ENCODE assay signal across 8 mouse cellular contexts in genomic region chr14:55822435-55822990, GRCm38 (mm10). TPM values are rescaled to one million over a fixed set of nuclear protein-coding genes. Genes with fewer than 3 reads are reported as not detected.
A peak's percentile ranks its signal among the peaks of the same experiment; 100 is the strongest.
DNase-seq lines count a peak whose midpoint lies in the region; ATAC-seq lines count a peak whose summit lies in the region.

No protein-coding gene starts in this region.

- 6% methylated on average over 13 of the region's 13 CpGs for WGBS in hindbrain, embryonic 14.5 days

- peak; percentile 96 for DNase-seq in ZHBTc4 (ENCODE audit: low read depth, low spot score)
- DNase-seq in cerebellum, postnatal 14 days, result peak; percentile 84 to 89
- DNase-seq in gastrocnemius, adult 18-20 months (ENCODE audit: low spot score), result peak; percentile 80
- peak; percentile 69 for DNase-seq in hindbrain, embryonic 14.5 days (ENCODE audit: low spot score)
- peak; percentile 27 to 50 for DNase-seq in layer of hippocampus, postnatal 36 days
- peak; percentile 92 for DNase-seq in retina, postnatal 1 day
- peak; percentile 67 to 81 for DNase-seq in urinary bladder, postnatal 36 days (ENCODE audit: low spot score in 2 of 2)

- H3K4me1 ChIP-seq in hindbrain, embryonic 14.5 days (replicated peaks; ENCODE audit: control insufficient read depth, insufficient read depth, low read length), result peaks cover 19% of the 10 kb centered on the region

- no peaks in the 10 kb centered on the region for H3K9me3 ChIP-seq in hindbrain, embryonic 14.5 days (ENCODE audit: control insufficient read depth, low read length)

- H3K4me3 ChIP-seq in hindbrain, embryonic 14.5 days (replicated peaks; ENCODE audit: low read length), result peak overlapping the region; percentile 43

- H3K9ac ChIP-seq in hindbrain, embryonic 14.5 days, result peak overlapping the region; percentile 55

- peaks cover 16% of the 10 kb centered on the region for H3K27me3 ChIP-seq in hindbrain, embryonic 14.5 days (ENCODE audit: control insufficient read depth, insufficient read depth, low read length)

- H3K4me2 ChIP-seq in hindbrain, embryonic 14.5 days (replicated peaks), result peak overlapping the region; percentile 63

- peak overlapping the region; percentile 76 for H3K27ac ChIP-seq in hindbrain, embryonic 14.5 days

- ATAC-seq in hindbrain, embryonic 14.5 days (ENCODE audit: low FRiP score), result no peak
- ATAC-seq in megakaryocyte, adult 5-6 weeks (ENCODE audit: poor library complexity, severe bottlenecking), result peak; percentile 91

- H3K36me3 ChIP-seq in hindbrain, embryonic 14.5 days (replicated peaks; ENCODE audit: control insufficient read depth, insufficient read depth), result no peaks in the 10 kb centered on the region

RNA-seq across cellular contexts. Expression of gene Nfatc4, which starts 0.4 kb away (rescaled TPM):
- 1 to 10 TPM; 1.5 to 3.3 TPM for total RNA-seq in gastrocnemius, adult 18-20 months (2021)
- 9.4 and 10.1 TPM in 2 replicates for polyA plus RNA-seq in hindbrain, embryonic 14.5 days (2014; fragmentation: Nextera tagmentation; extraction: Ambion mirVana)
- 1 to 10 TPM; 1.2 to 1.9 TPM for total RNA-seq in layer of hippocampus, postnatal 36 days (2021)
- not detected in 2 replicates for total RNA-seq in megakaryocyte, adult 5-6 weeks (2015)
- not detected in 2 replicates for total RNA-seq in megakaryocyte, adult 5-6 weeks (2017)

RNA-seq across cellular contexts. Expression of gene Nynrin, which starts 31.3 kb away (rescaled TPM):
- 1 to 10 TPM; 1.2 to 1.8 TPM for total RNA-seq in gastrocnemius, adult 18-20 months (2021)
- polyA plus RNA-seq in hindbrain, embryonic 14.5 days (2014; fragmentation: Nextera tagmentation; extraction: Ambion mirVana), result 10.8 and 11.7 TPM in 2 replicates
- 1 to 10 TPM; 6.7 to 7.3 TPM for total RNA-seq in layer of hippocampus, postnatal 36 days (2021)
- total RNA-seq in megakaryocyte, adult 5-6 weeks (2015), result 1.1 and 1.6 TPM in 2 replicates
- total RNA-seq in megakaryocyte, adult 5-6 weeks (2017), result 1.4 and 1.5 TPM in 2 replicates

RNA-seq across cellular contexts. Expression of gene Ripk3, which starts 33.8 kb away (rescaled TPM):
- 1 to 10 TPM; 1.6 to 2.5 TPM for total RNA-seq in gastrocnemius, adult 18-20 months (2021)
- polyA plus RNA-seq in hindbrain, embryonic 14.5 days (2014; fragmentation: Nextera tagmentation; extraction: Ambion mirVana), result 1.8 and 2.9 TPM in 2 replicates
- 1 to 10 TPM; 1.1 to 1.9 TPM for total RNA-seq in layer of hippocampus, postnatal 36 days (2021)
- total RNA-seq in megakaryocyte, adult 5-6 weeks (2015), result 79.0 and 82.5 TPM in 2 replicates
- 24.2 and 30.0 TPM in 2 replicates for total RNA-seq in megakaryocyte, adult 5-6 weeks (2017)

RNA-seq across cellular contexts. Expression of gene Adcy4, which starts 38.6 kb away (rescaled TPM):
- total RNA-seq in gastrocnemius, adult 18-20 months (2021), result 1 to 10 TPM; 3.8 to 9.1 TPM
- 5.0 and 5.8 TPM in 2 replicates for polyA plus RNA-seq in hindbrain, embryonic 14.5 days (2014; fragmentation: Nextera tagmentation; extraction: Ambion mirVana)
- 1 to 10 TPM; 2.5 to 3.2 TPM for total RNA-seq in layer of hippocampus, postnatal 36 days (2021)
- total RNA-seq in megakaryocyte, adult 5-6 weeks (2015), result not detected in 2 replicates
- total RNA-seq in megakaryocyte, adult 5-6 weeks (2017), result 0.15 TPM in 1 of 2 replicates, not detected in the other

RNA-seq across cellular contexts. Expression of gene Ltb4r1, which starts 56.8 kb away (rescaled TPM):
- under 1 TPM; 0.16 to 0.17 TPM for total RNA-seq in gastrocnemius, adult 18-20 months (2021)
- 0.20 TPM in 1 of 2 replicates, not detected in the other for polyA plus RNA-seq in hindbrain, embryonic 14.5 days (2014; fragmentation: Nextera tagmentation; extraction: Ambion mirVana)
- total RNA-seq in layer of hippocampus, postnatal 36 days (2021), result not detected
- total RNA-seq in megakaryocyte, adult 5-6 weeks (2015), result 41.4 and 46.4 TPM in 2 replicates
- total RNA-seq in megakaryocyte, adult 5-6 weeks (2017), result 57.4 and 68.0 TPM in 2 replicates

Comparison
In these comparisons a context has a peak if more than half of its experiments do, and no peak if none do; other contexts are left out.
1. DNase-seq: peak in every context shown above with its lines; median percentile 96 in ZHBTc4; 92 in retina, postnatal 1 day; 86 in cerebellum, postnatal 14 days; 80 in gastrocnemius, adult 18-20 months; 74 in urinary bladder, postnatal 36 days; 69 in hindbrain, embryonic 14.5 days; 38 in layer of hippocampus, postnatal 36 days.
2. RNA of gene Ripk3, which starts 33.8 kb away (total RNA-seq): 24.2 to 82.5 TPM in megakaryocyte, adult 5-6 weeks; 1.6 to 2.5 TPM in gastrocnemius, adult 18-20 months and 1.1 to 1.9 TPM in layer of hippocampus, postnatal 36 days; every median in the first group is over 4 times any median in the second.